Mouse (Mus musculus): ENCODE results near the gene Nedd9. TPM values are rescaled to one million over a fixed set of nuclear protein-coding genes. Genes with fewer than 3 reads are reported as not detected.

Nedd9 gene
- 10 to 100 TPM; 21.3 to 28.0 TPM for total RNA-seq (2021)

DNA sequence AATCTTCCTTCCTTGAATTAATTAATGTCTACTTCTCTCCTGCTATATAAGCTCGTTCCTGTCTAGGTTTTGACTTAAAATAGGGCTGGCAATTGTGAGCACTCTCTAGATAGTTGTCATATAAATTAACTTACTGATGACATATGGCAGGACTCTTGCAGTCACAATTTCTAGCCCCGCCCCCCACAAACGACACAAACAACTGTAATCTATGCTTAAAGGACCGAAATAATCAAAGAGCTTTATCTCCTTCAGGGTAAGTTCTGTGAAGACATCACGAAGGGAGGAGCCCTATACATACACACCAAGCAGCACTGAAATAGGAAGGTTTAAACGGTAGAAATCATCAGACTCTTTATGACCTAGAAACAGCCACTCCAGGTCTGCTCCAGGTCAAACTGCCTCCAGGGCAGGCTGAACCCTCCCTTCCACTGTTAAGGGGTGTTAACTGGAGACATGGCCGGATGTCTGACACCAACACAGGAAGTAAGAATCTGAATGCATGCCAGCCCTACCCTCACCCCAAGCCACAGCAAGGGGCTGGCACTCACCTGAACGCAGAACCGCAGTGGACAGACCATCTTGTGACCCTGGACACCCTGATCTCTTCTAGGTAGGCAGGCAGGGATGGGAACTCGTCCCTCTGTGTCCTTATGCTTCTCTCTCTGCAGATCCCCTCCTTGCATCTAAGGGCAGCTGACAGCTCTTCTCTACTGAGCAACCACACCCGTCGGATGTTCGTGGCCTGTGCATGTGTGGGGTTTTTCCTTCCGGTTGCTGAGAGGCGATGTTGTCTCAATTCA lies at the start of gene Nedd9:
Nedd9 (minus strand) TSS at position 757 of the 803 bp plus-strand sequence.
- DNase-seq = peak; percentile 56 to 63
- intact Hi-C loops (cut with DNase I) = loop anchor here (5.0 kb wide), 1 partner anchor 85 kb away; no protein-coding TSS in a partner anchor

DNA sequence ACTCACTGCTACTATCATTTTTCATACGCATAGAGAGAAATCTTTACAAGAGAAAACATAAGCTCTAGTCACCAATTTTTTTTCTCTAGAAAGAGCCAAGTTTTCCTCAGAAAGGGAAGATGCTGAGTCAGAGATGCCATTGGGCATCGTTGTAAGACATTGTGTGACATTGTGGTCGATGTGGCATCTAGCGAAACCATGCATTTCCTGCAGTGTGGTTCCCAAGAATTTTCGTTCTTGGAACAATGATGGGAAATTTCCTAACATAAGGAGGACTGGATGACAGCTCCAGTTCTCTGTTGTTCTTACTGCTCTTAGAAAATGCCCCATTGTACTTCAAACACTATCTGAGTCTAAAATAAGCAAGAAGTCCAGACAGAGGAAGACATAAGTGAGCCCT lies 45.5 kb upstream of the Nedd9 start:
- no peak for DNase-seq
- intact Hi-C loops (cut with DNase I) = no loop called here

DNA sequence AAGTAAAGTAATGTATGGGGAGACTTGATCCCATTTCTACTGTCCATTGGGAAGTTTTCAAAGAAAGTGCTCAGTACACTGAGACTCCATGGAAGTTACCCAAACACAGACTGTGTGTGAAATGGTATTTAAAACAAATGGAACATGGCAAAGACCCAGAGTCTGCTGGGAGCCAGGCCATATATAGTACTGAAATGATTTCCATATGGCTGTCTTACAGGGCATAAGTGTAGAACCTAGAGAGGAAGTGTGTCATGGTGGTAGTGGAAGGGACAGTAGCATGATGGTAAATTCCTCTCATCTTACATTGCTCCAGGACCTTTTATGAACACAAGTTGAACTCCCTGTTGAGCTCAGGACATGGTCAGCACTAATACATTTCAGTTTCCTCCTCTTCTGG lies 43.2 kb upstream of the Nedd9 start:
- intact Hi-C loops (cut with DNase I) = no loop called here

DNA sequence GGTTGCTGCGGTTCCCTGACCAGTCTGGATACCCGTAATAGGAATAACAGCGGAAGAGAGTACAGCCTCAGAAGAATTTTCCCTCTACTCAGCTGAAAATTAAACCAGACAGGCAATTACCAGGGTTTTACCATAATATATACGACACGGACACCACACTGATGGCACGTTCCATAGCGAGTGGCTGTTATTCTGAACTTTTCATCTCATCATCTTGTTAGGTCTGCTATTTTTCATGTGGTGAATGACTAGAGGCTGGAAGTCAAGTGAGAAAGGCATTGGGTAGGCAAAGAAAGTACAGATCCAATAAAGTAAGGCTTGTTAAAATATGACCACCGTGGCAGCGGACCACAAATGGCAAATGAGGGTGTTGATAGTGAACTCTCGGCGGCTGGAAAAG lies 37.0 kb upstream of the Nedd9 start:
- intact Hi-C loops (cut with DNase I) = no loop called here
- DNase-seq = no peak

More for the DNA sequence above, 43.2 kb upstream of the Nedd9 start:
- no peak for DNase-seq

DNA sequence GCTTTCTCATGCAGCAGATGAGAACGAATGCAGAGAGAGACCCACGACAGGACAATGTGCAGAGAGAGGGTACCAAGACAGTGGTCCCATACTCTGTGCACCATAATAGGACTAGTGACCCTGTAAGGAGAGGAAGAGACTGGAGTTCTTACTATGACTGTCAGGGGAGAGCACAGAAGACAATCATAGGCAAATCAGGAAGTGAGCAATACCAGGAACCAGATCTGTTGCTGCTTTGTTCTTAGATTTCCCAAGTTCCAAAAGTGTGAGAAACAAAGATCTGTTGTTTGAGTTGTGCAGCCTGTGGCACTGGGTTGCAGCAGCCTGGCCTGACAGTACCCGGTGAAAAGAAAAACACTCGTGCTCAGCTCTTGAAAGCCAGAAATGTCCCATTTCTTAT lies 34.1 kb upstream of the Nedd9 start:
- intact Hi-C loops (cut with DNase I) = no loop called here

DNA sequence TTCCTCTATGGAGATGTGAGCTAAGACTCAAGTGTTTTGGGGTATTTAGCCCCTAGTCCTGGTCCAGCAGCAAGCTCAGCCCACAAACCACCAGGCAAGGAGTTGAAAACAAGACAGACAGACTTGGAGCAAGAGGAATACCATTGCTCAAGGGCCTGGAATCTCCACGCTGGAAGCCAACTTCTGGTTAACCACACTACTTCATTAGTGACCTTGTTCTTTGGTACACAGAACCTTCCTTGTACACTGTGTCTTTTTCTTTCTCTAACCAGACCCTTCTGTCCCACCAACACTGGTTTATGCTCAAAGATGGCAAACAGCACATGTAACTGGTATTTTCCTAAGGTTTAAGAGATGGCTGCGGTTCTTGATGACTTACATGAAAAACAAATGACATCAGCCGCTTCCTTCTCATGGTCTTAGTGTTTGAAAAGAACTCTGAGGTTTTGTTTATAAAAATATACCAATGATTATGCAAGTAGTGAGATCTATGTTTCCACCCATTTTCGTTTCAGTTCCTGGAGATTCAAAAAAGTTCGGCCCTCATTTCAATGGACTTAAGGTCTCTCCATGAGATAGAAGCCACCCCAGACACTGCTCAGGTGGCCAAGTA lies 33.5 kb upstream of the Nedd9 start:
- intact Hi-C loops (cut with DNase I) = no loop called here

More for the DNA sequence above, 34.1 kb upstream of the Nedd9 start:
- DNase-seq = no peak

DNA sequence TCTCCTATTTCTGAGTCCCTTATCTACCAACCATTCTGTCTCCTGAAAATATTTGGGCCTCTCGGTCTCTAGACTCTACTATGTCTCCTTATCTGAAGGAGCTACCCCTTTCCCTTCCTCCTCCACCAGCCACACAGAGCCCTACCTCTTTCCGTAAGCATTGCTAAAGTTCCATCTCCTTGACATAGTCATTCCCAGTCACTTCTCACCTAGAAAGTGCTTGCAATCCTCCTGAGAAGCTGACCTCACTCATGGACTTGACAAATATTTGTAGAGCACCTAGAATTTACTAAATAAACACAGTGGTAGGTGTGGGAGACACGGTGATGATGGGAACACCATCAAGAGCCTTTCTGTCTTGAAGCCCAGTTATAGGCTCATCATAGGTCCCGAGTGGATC lies 32.6 kb upstream of the Nedd9 start:
- intact Hi-C loops (cut with DNase I) = no loop called here
- DNase-seq = no peak

More for the DNA sequence above, 33.5 kb upstream of the Nedd9 start:
- no peak for DNase-seq

DNA sequence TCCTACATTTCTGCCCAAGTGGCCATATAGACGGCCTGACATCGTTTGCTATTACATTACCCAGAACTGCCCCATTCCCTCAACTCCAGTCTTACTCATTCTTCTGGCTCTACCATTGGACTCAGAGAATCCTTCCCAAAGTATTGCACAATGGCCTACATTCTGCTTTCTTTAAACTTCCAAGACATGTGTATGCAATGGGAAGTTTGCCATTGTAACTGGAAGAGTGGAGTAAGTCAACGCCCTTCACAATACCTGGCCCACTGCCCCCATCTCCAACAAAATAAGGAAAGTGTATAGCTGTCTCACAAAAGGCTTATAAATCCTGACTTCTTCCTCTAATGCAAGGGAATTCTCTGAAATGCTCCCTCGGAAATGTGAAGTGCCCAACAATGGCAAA lies 30.0 kb upstream of the Nedd9 start:
- DNase-seq = no peak

DNA sequence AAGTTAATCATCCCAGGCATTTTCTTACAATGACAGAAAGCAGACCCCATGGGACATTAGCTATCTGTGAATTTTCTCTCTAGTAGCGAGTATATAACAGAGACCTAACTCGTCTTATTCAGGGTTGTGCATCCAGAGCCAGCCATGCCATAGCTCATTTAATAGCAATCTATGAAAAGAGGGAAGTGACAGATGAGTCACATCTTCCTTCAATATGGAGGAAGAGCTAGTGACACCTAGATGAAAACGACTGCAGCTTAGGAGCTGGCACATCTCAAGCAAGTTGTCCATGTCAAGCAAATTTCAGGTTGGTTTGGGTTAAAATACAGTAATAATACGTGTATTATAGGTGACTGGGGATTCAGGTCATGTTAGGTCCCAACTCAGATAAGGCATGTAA lies 28.6 kb upstream of the Nedd9 start:
- intact Hi-C loops (cut with DNase I) = no loop called here

More for the DNA sequence above, 30.0 kb upstream of the Nedd9 start:
- intact Hi-C loops (cut with DNase I) = no loop called here

DNA sequence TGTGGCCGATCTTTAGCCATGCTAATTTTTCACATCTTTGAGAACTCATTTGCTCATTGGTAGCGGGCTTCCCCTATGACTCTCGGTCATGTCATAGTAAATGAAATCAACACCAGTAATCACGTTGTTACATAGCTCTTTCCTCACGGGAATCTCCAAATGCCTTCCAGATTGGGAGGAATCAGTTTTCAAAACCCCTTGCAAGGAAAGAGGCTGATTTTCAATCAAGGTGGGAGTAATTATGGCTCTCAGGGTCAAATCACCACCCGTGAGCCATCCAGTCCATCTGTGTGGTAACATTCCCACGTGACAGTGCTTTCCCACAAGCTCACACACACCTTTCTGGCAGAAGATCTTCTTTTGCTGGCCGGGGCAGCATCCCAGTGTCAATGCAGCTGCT lies 27.8 kb upstream of the Nedd9 start:
- no peak for DNase-seq
- intact Hi-C loops (cut with DNase I) = no loop called here

More for the DNA sequence above, 28.6 kb upstream of the Nedd9 start:
- no peak for DNase-seq

DNA sequence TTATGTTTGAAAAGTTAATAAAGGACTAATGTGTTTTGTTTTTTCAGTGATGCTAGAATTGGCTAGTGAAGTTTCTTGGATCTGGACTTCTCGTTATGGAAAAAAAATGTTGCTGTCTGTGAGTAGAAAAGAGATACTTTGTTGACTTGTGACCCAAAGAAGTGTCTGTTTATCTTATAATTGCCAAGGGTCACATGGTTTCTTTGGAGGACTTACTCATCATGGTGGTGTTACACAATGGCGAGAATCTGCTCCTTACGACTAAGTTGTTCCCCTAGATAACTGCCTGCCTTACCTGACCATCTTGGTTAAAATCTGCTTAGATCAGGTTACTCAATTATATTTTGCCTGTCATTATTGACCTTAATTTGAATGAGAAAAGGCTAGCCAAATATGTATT lies 26.3 kb upstream of the Nedd9 start:
- DNase-seq = no peak
- intact Hi-C loops (cut with DNase I) = no loop called here

DNA sequence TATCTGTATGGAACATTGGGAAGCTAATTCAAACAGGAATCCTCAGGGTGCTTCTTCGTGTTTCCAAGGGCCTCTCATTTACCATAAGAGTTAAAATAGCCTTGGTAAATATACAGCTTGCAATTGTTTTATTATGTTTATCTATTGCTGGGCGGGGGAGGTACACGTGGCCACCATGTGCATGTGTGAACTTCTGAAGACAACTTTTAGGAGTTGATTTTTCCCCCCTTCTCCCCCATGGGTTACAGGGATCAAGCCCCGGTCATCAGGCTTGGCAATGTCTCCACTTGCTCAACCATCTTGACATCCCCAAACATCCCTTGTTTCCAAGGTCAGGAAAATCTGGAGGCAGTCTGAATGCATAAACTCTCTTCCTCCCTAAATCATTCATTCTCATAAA lies 25.1 kb upstream of the Nedd9 start:
- intact Hi-C loops (cut with DNase I) = no loop called here

DNA sequence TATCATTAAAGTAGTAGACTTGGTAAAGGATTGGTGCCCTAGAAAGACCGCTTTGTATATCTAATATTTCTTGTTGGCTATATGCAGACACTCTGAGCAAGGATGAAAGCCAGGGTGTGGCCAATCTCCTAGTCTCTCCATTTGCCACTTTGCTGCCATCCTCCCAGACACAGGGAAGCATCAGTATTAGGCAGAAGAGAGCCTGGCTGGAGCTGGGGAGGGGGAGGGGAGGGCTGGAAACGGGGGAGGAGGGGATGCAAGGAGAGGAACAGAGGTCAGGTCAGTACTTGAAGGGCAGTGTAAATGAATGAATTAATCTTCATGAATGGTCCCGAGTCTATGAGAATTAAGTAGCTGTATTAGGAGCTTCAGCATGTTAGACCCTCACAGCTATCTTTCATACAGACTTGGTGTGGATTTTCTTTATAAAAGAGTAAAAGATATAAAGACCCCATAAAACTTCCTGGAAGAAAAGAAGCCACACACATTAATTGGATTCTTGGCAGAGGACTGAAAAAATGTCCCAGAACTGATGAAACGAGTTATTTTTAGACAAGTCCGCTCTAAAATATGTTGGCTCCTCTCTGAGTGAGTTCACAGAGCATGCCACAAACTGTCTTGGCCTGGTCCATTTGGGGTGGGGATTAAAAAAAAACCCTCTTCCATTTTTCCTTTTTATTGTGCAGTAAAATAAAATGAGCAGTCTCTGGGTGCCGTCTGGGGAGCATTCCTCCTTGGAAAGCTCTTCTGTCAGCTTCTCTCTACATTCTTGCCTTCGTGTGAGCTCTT lies 23.7 kb upstream of the Nedd9 start:
- DNase-seq = peak in 1 of 2 experiments; percentile 33
- intact Hi-C loops (cut with DNase I) = no loop called here

More for the DNA sequence above, 25.1 kb upstream of the Nedd9 start:
- no peak for DNase-seq

DNA sequence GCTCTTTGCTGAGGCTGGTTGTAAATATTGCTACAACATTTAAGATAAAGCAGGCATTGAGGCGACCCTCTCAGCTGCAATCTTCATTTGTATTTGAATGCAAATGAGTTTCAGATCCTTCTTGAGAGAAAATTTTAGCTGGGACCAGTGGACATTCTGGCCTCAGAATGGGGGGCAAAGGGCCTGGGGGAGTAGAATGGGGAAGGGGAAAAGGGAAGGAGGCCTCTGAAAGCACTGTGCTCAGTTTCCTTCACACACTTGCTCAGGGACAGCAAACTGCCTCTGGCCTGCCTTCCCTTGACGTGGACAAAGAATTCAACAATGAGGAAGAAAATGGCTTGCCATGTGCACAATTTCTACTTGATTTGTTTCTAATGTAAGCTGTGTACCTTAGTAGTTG lies 18.4 kb upstream of the Nedd9 start:
- intact Hi-C loops (cut with DNase I) = no loop called here

DNA sequence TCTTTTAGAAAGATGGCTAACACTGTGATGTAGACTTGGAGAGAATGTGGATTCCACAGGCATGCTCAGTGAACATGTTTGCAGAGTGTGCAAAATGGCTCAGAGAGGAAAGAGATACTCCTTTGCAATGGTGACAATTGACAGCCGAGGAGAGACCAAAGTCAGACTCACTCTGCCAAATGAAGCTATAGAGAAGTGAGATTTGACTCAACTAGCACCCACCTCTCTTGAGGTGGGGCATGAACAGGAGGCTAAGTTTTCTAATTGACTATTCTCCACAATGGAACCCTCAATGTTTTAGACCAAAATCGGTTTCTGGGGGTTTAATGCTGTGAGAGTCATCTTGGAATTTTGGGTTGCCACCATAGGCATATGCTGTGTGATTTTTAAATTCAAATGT lies 17.8 kb upstream of the Nedd9 start:
- intact Hi-C loops (cut with DNase I) = no loop called here
- no peak for DNase-seq

More for the DNA sequence above, 18.4 kb upstream of the Nedd9 start:
- DNase-seq = no peak

DNA sequence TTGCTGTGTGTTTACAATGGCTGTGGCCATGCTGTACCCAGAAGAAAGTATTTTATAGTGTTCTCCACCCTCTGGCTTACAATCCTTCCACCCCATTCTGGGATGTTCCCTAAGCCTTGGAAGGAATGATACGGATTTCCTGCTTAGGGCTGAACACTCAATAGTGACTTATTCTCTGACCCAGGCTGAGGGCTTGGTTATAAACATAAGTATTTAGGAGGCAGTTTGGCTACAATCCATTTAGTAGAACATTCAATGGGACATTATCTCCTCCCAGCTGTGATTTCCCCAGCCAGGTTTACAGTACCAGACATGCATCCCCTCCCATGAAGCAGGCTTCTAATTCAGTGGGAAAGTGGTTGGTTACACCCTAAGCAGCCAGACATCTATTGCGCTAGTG lies 17.3 kb upstream of the Nedd9 start:
- no peak for DNase-seq
- intact Hi-C loops (cut with DNase I) = no loop called here

DNA sequence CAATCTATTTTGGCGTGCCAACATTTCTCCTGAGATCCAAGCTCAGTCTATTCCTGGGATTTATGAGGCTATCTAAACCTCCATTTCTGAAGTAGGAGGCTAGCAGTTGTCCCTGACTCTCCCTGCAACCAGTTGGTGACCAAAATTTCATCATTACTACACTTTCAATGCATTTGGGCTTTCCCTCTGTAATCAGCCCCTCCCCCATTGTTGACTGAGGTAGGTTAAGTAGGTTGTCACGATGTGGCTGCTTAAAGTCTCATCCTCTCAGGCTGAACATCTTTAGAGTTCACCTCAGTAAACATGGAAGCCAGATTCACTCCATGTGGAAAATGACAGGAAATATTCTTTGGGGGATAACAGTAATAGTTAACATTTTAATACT lies 15.7 kb upstream of the Nedd9 start:
- DNase-seq = no peak
- intact Hi-C loops (cut with DNase I) = no loop called here

DNA sequence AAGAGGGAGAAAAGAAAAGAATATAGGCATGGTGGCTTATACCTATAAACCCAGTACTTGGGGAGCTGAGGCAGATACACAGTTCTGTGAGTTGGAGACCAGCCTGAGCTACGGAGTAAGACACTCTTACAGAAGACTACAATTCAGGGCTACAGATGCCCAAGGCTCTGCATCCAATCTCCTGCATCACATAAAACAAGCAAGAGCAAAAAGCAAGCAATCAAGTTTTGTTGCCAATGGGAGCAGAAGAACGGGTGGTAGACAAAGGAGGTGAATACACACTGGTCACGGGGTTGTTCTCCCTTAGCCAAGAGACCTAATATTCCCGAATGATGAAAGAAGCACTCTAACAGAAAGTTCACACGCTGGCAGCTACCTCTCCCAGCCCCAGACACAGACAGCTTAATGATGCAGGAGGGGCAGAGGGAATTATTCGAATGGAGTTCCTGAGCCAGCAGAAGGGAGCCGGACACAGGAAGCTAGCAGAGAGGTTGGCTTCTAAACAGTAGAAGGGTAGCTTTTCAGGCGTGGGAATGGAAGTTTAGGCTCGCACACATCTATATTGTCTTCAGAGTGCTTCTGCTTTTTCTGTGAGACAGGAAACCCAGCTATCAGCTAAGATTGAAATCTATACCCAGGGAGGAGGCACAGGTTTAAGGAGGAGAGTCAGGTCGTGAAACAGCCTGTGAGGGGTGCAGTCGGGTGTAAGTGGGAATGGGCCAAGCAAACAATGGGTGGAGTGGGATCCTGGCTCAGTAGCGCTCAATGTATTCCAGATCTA lies 15.2 kb upstream of the Nedd9 start:
- no peak for DNase-seq
- intact Hi-C loops (cut with DNase I) = no loop called here

DNA sequence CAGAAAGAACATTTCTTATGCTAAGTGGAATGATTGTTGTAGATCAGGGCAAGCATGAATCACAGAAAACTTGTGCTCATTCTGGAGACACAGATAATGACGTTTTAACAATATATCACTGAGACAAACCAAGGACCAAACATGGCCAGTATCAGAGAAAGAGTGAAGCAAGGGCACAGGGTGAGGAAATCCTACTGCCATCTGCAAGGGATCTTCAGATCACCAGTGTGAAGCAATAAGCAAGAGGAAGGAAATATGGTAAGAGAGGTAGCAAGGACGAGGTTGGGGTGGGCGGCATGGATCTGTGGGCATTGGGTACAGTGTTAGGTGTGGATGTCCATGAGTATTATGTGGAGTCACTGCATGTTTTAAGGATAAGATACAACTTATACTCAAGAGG lies 13.6 kb upstream of the Nedd9 start:
- DNase-seq = no peak
- intact Hi-C loops (cut with DNase I) = no loop called here

DNA sequence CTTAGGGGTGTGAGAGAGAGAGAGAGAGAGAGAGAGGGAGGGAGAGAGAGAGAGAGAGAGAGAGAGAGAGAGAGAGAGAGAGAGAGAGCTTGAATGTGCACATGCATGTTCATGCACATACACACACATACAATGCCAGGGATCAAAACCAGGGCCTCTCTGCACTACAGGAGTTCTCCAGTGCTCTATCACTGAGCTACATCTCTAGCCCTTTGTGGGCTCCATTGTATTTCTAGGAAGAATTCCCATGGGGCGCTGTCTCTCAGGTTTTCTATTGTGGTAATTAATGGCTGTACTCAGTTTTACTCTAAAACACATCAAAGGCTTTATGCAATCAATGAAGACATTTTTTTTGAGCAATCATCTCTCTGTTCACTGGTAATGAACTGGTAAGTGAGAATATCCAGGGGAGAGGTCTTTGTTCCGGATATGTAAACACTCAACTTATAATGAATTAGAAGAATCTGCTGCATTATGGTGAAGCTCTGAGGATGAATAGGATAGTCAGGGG lies 11.5 kb upstream of the Nedd9 start:
- no peak for DNase-seq
- intact Hi-C loops (cut with DNase I) = no loop called here

All from heart, postnatal 36 days (tissue).